Mouse (Mus musculus): Measurements from ENCODE around the gene Ankfn1.

Gene Ankfn1

DNA sequence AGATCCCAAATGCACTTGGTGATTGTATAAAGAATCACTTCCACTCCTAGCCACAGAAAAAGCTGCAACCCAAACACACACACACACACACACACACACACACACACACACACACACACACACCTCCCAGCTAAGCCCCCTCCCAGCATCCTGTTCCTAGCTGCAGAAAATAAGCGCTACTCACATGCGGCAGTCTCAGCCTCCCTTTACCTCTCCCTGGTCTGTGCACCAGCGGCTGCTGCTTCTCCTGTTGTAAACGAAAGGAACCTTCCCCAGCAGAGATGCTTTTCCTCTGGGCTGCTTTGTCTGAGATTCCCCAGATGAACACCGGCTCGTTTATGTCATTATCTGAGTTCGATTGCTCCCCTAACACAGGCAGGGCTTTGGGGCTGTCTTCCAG lies at the start of gene Ankfn1:
Gene Ankfn1 (minus strand): TSS at position 223 of the 400 bp plus-strand sequence.
- no peak for DNase-seq

DNA sequence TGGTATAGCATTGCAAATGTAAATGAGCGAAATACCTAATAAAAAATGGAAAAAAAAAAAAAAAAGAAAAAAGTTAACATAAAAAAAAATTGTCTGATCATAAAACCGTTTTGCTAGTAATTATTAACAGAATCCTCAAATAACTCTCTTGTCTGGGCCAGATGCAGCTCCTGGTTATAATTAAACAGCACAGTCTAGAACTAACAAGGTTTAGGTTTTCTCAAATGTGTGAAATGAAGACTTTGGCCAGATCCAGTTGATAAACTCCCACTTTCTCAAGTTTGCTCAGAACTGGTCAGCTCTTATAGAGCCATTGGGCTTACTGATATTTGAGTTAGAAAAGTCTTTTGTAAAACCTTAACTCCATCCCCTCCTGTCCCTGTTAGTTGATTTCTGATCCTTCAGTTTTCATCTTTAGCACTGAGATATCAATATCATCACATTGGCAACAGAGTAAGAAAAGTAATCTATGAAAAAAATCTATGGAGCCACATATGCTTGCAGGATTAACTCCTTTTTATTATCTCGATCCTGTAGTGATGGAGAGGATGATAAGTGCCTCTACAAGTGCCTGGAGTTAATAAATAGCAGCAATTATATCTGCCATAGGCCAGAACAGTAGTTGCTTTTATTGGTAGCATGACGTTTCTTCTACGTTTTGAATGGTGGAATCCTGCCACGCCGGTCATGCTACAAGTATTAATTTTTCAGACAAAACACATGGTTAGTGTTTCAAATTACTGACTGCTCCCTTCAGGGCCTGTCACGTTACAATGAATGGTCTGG lies 46.4 kb upstream of the Ankfn1 start:
- DNase-seq, result no peak

GRCm38 (mm10) chr11:89818594-89818993 lies 41.1 kb upstream of the Ankfn1 start:
- no peak for DNase-seq

DNA sequence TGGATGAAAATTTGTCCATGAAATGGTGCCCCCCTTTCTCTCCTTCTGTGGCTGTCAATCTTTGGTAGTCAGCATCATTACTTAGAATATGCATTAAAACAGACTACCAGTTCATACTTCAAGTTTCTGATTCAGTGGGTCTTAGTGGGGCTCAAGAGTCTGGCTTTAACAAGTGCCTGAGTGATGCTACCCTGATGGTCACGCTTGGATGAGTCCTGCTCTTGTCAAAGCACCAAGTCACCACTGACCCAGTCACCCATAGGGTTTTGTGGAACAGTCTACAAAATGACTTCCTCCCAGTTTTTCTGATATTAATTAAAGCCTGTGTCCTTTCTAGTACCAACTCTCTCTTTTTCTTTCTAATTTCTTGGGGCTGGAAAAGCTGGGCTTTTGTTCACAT lies 34.0 kb upstream of the Ankfn1 start:
- DNase-seq, result no peak

- no peak for DNase-seq
Measured at GRCm38 (mm10) chr11:89807998-89808397, 30.5 kb upstream of the Ankfn1 start.

DNA sequence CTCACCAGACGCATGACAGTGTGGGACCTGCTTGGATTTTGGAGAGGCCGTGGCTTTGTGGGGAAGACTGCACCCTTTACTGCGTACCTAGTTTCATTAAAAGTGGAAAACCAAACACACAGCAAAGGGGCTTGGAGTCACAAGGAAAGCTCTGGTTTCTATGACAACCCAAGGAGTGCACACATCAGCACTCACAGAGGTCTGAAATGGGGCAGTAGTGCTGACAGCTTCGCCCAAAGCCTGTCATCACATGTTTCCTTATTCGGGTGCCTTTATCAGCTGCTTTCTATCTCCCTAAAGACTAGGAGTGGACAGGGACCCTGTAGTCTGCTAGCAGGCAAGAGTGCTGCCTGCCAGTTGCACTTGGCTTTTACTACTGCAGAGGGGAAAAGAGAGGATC lies 27.4 kb upstream of the Ankfn1 start:
- DNase-seq, result no peak

DNA sequence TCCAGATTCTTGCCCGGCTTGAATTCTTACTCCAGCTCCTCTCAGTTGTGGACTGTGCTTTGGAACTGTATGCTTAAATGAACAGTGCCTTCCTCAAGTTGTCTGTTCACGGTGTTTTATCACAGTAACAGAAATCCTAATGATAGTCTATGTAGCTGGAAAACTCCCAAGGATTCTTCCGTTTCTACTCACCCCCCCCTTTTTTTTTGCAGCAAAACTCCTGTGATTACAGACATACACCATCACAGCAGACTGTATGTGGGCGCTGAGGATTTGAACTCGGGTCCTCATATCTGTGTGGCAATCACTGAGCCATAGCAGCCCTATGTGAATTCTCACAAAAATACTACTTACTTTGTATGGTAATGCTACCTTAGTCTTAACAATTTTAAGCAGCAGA lies 26.5 kb upstream of the Ankfn1 start:
- no peak for DNase-seq

DNA sequence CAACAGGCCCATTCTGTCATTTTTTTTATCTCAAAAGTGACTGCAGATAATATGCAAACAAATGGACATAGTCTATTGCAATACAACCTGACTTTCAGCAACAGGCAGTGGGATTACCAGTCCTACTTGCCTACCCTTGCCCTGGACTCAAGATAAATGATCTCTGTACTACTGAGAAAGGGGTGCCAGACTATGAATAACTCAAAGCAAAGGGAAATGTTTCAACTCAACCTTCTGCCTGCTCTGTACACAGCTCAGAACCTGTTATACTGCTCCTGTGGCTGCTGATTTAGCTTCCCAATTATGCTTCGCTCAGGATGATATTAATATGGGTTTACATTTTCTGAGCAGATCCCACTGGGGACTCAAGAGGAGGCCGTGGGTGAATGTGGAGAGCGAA lies 15.3 kb upstream of the Ankfn1 start:
- no peak for DNase-seq

DNA sequence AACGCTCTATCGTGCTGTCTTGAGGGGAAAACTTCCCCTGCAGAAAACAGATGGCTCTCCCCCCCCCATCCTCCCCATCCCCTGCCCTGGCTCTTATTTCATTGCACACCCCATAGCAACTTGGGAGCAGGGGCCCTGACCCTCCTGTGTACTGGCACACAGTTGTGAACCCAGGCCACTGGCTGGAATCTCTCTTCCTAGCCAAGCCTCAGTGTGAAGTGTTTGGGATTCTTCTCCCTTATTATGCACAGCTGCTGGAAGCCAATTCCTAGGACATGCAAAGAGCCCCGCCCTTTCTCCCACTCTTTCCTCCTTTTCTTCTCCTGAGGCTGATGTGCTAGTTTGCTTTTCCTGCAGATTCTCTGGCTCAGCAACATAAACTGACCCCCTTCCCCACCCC lies 1.4 kb downstream of the Ankfn1 start:
- no peak for DNase-seq

GRCm38 (mm10) chr11:89774913-89775312 lies 2.5 kb downstream of the Ankfn1 start:
- no peak for DNase-seq

DNA sequence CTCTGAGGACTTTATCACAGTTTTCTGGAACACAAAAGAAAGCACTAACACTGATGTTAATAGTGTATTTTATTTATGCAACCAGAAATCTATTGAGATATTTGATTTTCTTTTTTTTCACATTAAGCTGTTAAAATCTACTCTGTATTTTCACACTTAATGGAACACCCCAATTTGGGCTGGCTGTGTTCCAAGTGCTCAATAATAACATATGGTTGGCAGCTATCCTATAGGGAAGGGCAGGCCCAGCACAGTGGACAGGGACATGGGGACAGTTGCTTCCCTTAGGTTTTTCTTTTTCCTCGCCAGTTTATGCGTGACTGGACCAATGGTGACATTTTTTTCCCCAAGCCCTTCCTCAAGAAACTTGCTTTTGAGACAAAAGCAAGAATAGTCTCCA lies 4.5 kb downstream of the Ankfn1 start:
- DNase-seq, result no peak

DNA sequence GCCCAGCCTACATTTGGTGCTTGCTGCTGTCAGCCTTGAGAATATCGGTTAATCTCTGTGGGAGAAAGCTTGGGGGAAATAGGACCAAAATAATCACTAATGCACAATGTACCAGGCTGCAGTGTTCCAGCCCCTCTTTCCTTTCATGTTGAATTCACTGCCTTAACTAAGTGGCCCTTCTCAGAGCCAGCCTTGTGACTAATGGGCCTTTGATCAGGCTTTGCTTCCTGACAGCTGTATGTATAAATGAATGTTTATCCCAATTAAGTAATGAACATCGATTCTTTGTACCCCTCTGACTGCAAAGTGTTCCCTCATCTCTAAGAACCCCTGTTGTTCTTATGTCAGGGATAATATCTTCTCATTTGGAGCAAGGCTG lies 11.7 kb downstream of the Ankfn1 start:
- DNase-seq, result peak; percentile 5

GRCm38 (mm10) chr11:89765014-89765769 lies 12.3 kb downstream of the Ankfn1 start:
- no peak for DNase-seq

DNA sequence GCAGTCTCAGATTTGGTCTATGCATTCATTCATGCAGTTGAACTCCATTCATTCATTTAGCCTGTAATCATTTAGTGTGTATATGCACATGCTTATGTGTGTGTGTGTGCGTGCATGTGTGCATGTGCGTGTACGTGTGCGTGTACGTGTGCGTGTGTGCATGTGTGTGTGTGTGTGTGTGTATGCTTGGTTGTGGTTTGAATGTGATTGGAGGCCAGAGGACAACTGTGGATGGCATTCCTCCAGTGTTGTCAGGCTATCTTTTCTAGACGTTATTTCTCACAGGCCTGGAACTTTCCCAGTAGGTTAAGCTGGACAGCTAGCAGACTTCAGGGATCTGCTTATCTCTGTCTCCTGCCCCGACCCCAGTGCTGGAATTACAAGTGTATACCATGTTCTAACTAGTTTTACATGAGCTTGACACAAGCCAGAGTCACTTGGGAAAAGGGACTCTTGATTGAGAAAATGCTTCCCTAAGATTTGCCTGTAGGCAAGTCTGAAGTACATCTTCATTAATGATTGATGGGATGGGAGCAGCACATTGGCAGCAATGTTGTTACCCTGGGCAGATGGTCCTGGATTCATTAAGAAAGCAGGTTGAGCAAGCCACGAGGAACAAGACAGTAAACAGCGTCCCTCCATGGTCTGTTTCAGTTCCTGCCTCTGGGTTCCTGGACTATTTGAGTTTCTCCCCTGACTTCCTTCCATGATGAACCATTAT lies 43.3 kb downstream of the Ankfn1 start:
- no peak for DNase-seq

DNA sequence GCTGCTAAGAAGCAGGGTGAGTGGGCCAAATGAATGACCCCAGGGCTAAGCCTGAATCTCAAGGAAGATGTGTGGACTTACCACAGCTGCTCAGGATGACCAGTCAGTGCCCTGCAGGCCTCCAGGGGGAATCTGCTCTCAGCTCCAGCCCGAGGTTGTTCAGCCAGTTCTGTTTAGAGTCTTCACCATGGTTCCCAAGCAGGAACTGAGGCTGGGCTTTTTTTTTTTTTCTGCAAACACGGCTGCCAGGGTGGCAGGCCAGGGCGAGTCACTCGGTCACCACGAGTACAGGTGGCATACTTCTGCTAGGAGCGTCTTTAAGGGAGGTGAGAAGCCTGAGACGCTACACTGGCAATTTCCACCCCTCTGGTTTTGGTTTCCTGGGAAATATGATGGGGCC lies 43.9 kb downstream of the Ankfn1 start:
- no peak for DNase-seq

DNA sequence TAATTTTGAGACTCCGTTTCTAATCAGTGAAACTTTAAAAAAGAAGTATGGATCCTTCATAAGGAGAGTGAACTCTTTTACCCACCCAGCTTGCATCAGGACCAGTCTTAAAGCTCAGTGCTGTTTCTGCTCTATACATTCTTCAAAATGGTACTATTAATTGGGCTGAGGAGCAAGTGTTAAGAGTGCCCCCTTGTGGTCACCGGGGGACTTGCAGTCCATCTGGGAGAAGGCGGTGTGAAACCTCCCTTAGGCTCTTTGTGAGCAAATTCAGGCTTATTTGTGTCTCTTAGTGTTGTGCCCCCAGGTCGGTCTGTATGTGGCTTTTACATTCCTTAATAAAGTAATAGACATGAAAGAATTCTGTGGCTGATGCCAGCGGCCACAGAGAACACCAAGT lies 56.6 kb downstream of the Ankfn1 start:
- peak; percentile 67 for DNase-seq

DNA sequence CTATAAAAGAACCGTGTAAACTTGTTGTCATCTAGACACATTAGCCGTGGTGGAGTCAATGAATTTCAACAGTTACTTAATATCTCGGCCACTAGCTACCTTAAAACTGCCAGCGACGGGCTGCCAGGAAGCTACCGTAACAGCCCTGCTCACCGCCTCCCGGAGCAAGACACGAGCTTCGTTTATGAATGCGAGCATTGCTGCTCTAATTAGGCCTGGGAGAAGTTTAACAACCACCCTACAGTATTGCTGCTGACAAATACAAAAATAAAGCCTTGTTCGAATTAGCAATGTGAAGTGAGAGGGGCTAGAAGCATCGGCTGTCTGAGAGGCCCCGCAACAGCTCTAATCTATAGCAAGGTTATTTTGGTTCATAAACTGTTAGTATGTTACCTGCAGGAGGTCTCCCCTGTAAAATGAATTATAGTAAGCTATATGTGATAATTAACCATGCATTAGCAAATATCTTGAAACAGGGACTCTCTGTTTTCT lies 58.9 kb downstream of the Ankfn1 start:
- no peak for DNase-seq

DNA sequence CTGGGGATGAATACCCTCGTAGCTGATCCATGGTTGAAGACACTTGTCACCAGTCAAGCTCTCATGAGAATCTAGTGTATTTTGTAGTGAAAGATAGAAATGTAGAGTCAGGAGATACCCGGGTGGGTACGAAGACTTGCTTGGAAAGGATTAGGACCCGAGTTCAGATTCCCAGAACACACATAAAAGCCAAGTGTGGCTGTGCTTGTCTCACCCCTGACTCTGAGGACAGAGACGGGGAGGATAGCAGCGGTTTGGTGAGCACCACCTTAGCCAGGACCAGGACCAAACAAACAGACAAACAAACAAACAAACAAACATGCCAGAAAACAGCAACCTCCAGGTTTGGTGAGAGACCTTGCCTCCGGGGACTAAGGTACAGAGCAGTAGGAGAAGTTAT lies 61.1 kb downstream of the Ankfn1 start:
- DNase-seq, result no peak

DNA sequence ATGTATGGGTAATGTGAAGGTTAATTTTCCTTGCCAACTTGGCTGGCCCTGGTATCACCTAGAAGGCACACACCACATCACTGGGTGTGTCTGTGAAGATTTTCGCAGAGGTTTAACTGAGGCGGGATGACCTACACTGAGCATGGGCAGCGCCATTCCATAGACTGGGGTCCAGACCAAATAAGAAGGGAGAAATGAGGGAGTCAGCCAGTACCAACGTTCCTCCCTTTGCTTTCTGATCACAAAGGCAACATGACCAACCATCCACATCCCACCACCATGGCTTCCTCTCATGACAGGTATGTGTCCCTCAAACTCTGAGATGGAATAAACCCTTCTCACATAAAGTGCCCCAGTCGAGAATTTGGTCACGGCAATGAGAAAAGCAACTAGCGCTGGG lies 68.9 kb downstream of the Ankfn1 start:
- no peak for DNase-seq

DNA sequence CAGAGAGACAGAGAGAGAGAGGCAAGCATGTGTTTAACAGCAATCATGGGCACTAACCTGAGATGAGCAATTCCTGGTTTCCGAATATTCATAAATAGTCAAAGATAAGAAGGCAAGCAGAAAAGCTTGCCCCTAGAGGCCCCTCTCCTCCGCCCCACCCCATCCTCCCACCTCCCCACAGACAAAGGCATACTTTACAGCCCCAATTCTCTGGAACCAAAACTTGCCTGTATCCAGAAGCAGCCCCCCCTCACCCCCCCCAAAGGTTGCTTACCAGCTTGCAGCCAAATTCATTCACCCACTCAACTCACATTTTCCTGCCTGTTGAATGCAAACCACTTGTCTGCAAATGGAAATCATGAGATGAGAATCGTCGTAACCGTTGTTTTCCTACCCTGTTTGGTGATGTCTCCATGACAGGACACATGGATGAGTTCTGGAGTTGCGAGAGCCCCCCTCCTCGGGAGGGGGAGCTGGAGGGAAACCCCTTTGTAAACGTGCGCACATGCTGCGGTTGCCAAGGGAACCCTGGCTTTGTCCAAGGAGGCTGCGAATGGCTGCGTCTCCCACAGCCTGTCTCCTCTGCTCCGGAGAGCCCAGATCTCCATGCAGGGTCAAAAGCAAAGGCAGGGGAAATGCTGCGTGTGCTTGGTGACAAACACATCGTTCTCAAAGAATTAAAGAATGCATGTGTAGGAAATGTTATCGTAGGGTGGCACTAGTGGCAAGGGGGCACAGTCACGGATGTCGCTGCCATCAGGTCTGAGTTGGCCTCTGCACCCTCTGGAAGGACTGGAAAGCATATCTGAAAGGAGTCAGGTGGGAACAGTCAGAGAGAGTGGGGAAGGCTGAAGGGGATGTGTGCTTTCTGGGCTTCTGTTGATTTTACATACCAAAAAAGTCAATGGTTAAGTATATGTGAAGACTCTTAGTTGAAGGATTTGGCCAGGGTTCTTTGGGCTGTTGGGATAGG lies 80.7 kb downstream of the Ankfn1 start:
- DNase-seq, result no peak

DNA sequence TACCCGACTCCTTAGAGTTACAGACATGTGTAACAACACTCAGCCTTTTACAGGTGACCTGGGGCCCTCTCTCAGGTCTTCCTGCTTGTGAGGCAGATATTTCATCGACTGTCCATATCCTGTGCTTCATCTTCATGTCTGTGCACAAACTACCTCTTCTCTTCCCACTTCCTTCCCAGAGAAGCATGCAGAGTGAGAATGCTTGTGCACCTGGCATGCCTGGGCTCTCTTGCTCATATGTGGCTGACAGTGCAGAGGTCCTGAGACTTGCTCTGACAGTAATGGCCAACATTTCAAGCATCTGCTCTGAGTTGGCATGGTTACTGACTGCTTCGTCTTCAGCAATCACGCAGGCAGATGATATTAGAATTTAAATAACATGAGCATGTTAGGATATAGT lies 83.8 kb downstream of the Ankfn1 start:
- no peak for DNase-seq

- DNase-seq, result no peak
Measured at GRCm38 (mm10) chr11:89676922-89677321, 100.5 kb downstream of the Ankfn1 start.

All from right cerebral cortex, adult 18-20 months (tissue).